Mouse (Mus musculus) C2C12 (cell line): ENCODE measurements around the gene Cyb5d1.

Source experiments
- CTCF ChIP-seq: IDR thresholded peaks from one replicate; pipeline ENCODE4 v1.5.1; 2011; ENCODE audit not compliant: control insufficient read depth, insufficient read depth, insufficient read length
- MAX ChIP-seq: IDR thresholded peaks from one replicate; pipeline ENCODE4 v1.6.1; 2011; ENCODE audit warnings: mild to moderate bottlenecking, control low read depth

GRCm38 (mm10) chr11:69367616-69368355, 27.6 kb downstream of the Cyb5d1 start:
- no peak for TF ChIP-seq CTCF
- peak; percentile 61 for TF ChIP-seq MAX
